Mouse (Mus musculus): ENCODE results near the gene Dus1l.
"Not testable (repeated sequence)": the region's sequence is repeated elsewhere in the genome, so short reads cannot be mapped to it uniquely, and the experiment has no call there.

Dus1l gene

DNA sequence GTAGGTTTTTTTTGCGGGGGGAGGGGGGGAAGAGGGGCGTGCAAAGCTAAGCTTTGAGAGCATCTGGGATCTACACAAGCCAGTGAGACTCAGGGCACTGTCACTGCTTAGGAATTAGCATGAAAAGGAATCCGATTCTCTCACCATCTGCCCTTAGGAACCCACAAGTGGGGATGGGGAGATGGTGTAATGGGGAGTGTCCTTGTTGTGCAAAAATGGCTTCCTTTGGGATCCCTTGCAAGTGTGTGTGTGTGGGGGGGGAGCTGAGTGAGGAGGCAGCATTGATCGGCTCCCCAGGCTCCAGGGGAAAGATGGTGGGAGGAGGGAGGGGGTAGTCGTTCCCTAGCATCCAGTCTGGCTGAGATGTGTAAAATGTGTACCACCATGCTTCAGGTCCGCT lies 19.1 kb downstream of the Dus1l start:
- CTCF ChIA-PET, result interaction anchor here (2.1 kb wide), 1 partner anchor 56 kb away, joined by 6 read pairs; the partner anchor contains the start of gene Rac3

DNA sequence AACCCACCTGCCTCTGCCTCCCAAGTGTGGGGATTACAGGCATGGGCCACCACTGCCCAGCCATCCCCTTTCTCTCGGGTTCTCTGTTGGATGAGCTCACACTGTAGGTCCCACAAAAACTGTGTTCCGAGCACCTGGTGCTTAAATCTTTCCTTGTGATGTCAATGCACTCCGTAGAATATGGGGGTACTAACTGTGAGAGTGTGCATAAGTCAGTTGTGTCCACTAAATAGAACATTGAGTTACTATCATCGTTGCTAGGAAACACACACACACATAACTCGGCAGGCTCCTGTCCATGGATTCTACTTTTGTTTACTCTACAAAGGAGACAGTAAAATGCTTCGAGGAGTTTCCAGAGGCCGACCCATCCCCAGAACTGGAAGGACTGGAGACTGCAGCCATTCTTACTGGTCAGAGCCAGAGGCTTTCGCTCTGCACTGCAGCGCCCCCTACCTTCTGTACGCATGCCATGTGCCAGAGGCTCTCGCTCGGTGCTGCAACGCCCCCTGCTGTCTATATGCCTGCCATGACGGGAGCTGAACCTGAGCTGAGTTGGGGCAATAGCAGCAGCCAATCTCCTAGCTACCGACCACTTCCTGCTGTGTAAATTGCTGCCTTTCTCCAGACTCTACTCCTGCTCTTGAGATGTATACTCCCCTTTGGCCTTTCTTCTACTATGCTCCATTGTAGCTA lies 20.3 kb downstream of the Dus1l start:
- CTCF ChIA-PET, result interaction anchor here (0.5 to 2.1 kb wide), 2 partner anchors 55 to 422 kb away, joined by 3 to 6 read pairs; partner anchors contain the start of gene Rac3

DNA sequence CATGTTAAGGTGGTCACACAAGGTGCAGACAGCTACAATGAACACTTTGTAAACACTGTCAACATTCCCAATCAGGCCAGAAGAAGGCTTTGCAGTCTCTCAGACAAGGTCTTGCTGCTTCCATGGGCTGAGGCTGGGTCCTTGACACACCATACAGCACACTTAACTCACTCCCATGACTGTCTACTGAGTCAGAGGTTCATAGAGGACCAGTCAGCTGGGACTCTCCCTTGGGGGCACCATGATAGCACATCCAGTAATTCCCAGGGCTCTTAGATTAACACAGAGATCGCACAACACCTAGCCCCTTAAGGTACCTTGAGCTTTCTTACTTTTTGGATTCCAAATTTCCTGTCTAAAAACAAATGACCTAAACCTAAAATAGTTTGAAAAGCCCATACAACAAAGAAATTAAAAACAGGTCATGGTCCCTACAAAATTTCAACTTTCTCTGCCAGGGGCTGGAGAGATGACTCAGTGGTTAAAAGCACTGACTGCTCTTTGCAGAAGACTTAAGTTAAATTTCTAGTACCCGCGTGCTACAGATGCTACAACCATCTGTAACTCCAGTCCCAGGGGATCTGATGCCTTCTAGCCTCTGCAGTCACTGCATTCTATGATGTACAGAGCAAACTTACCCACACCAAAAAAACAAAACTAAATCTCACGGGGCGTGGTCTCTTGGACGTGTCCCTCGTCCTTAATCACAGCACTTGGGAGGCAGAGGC lies 22.6 kb downstream of the Dus1l start:
- CTCF ChIA-PET, result interaction anchor here (0.7 to 0.8 kb wide), 2 partner anchors 53 to 700 kb away, joined by 3 to 4 read pairs; no protein-coding TSS in a partner anchor

DNA sequence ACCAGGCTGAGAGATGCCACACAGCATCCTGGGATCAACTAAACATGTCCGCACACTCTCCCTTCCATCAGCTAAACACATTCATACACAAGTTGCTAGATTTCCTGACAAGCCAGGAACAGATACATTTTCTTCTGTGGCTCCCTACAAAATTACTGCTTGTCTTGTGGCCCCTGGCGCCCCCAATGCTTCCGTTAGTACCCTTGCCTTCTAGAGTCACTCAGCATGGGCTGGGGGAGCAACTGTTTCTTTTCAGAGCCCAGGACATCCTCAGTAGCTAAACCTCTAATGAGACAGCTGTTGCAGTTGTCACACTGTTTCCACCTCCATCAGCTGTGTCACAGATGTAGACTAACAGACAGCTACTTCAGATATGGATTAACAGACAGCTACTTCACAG lies 23.5 kb downstream of the Dus1l start:
- CTCF ChIA-PET, result interaction anchor here (0.8 kb wide), 1 partner anchor 52 kb away, joined by 3 read pairs; no protein-coding TSS in a partner anchor

DNA sequence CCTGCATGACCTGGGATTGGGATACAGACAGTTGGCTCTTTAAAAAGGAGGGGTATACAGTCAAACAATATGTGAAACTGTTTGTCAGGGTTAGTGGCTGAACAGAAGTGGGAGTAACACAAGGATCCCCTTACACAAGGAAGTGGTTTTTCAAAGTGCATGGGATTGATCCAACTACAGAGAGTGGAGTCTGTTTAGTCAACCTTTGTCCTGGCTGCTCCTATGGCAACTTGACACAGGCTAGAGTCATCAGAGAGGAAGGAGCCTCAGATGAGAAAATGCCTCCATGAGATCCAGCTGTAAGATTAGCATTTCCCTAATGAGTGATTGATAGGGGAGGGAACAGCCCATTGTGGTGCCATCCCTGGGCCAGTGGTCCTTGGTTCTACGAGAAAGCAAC lies 28.0 kb downstream of the Dus1l start:
- CTCF ChIA-PET, result no interaction called here

DNA sequence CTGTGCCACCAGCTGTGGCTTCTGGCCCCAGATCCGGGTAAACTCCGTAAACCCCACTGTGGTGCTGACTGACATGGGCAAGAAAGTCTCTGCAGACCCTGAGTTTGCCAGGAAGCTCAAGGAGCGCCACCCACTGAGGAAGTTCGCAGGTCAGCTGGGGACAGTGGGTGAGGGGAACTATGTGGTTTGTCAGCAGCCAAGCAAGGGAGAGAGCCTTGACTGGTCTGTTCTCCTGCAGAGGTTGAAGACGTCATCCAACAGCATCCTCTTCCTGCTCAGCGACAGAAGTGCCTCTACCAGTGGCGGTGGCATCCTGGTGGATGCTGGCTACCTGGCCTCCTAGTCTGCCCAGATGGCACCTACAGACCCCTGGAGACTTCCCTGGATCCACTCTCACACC lies 29.2 kb downstream of the Dus1l start:
- CTCF ChIA-PET, result not testable (repeated sequence)

DNA sequence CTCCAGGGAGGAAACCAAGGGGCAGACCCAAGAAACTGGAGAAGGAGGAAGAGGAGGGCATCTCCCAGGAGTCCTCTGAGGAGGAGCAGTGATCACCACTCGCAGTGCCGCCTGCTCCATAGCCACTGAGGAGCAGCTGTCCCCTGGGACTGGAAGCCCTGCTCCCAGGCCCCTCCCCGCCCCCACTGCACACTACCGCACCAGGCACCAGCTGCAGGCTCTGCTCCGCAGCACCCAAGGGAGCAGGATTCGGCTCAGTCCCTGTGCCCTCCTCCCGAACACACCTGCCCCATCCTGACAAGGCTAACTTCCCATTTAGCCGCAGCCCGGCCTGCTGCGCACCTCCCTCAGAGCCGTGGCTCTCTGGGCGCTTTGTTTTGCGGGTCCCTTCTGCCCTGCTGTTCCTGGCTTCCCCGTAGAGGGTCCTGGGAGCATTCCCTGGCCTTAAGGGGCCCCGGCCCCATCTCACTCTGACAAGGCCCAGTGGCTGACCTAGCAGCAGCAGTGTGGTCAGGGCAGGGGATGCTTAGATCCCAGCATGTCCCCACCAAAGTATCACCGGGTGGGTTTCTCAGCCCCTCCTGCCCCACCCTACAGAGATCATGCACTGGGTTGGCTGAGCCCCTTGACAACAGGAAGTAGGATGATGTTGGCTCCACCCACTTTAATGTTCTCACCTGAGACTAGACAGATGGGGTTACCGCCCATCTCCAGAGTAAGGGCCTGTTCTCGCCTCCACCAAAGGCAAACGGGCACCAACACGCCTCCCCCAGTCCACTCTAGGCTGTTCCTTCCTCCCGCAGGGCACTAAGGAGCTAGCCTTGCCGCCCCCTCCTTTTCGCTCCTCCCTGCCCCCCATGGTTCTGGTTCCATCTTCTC lies 32.8 kb downstream of the Dus1l start:
- CTCF ChIA-PET, result not testable (repeated sequence)

DNA sequence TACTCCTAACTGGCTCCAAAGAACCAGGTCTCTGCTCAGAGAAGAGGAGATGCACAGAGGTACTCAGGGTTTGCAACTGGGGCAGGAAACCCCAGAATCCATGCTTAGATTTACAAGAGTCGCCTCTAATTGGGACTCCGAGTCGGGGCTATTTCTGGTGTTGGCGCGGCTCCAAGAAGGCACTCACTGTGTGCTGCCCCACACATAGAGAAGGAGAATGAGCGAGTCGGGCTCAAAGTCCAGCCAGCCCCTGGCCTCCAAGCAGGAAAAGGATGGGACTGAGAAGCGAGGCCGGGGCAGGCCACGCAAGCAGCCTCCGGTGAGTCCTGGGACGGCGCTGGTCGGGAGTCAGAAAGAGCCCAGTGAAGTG lies 33.5 kb downstream of the Dus1l start, which contains the start of gene Hmga1b:
Gene Hmga1b (plus strand): TSS at position 123 of the 370 bp plus-strand sequence.
- CTCF ChIA-PET, result not testable (repeated sequence)

DNA sequence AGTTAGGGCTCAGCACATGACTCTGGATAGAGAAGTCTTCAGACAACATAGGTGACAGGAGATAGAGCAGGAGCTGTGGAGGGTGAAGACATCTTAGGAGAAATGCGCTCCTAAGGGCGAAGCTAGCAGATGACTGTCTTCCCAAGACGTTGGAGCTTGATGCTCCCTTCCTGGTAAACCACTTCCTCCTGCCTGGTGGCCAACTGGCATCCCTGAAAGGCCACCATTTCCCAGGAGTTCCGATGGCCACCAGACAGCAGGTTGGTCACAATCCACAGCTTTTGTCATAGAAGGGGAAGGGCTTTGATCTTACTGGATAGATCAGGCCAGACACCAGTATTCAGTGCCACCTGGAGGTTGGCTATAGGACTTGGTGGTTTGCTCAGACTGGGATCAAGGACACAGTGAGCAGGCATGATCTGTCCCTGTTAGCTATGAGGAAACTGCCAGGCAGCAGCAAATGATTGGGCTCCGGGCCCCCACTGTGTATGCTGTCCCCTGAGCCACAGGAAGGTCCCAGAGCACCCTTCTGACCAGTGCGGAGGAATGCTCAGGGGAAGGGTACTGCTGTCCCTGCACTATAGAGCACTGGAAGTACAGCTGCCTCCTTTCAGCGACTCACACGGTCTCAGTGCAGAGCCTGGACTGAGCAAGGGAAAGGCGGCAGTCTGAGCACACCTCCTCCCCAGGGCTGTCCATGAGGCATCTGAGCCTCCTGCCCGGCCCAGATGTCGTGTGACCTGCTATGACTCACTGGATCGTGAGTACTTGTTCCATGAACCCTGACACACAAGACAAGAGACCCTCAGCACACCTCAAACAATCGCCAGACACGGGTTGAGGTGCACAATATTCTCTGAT lies 34.2 kb downstream of the Dus1l start:
- CTCF ChIA-PET, result no interaction called here

DNA sequence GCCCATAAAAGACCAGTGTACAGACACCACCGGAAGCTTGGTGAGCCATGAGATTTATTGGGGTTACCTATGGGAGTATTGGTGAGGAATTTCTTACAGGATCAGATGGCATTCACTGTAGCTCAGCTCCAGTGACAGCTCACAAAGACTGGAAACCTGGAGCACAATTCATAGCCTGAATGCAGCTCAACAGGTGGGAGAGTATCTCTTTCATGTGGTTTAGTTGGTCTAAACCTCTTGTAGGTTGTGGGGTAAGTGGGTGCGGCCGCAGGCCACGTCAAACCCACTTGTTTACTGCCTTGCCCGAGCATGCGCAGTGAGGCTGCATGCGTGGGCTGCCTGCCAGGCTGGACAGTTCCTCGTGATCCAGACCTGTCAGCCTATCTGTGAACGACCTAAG lies 36.0 kb downstream of the Dus1l start:
- CTCF ChIA-PET, result no interaction called here

DNA sequence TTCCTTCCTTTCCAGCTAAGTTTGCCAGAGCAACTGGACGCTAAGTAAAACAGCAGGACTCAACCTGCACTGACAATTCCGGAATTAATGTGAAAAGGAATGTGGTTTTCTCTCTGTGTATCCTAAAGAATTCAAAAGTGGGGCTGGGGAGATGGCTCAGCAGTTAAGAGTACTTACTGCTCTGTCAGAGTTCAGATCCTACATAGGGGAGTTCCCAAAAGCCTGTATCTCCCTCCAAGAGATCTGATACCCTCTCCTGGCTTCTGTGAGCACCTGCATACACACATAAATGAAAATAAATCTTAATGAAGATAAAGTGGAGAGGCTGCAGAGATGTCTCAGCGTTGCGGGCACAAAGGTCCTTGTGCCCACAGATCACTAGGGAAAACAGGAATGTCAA lies 44.6 kb downstream of the Dus1l start:
- CTCF ChIA-PET, result interaction anchor here (1.7 kb wide), 1 partner anchor 31 kb away, joined by 8 read pairs; no protein-coding TSS in a partner anchor

DNA sequence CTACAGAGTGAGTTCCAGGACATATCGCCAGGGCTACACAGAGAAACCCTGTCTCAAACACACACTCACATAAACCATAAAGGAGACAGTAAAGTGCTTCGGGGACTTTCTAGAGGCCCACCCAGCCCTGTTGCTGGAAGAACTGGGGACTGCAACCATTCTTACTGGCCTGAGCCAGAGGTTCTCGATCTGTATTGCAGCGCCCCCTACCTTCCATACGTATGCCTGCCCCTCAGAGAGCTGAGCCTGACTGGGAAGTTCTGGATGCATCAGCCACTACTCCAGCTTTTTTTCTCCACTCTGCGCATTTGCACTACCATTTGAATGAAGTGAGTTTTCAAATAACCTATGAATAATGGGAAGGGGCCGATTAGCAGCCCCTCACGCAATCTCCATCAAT lies 46.8 kb downstream of the Dus1l start:
- CTCF ChIA-PET, result interaction anchor here (0.5 to 0.7 kb wide), 2 partner anchors 28 to 438 kb away, joined by 4 to 5 read pairs; partner anchors contain the start of gene Rac3

DNA sequence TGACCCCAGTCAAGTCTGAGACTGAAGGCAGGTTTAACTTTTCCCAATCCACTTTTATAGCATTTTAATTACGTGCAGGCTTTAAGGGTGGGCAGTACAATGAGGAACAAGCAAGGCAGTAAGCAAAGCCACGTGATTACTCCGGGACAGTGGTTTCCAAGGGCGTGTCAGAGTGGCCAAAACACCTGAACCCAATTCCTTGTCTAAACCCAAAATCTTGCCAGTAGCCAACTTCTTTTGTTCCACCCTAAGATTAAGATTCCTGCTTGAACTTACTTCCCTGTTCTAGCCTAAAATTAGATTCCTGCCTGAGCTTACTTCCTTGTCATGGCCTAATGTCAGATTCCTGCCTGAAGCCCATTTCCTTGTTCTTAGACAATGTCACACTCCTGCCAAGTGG lies 48.2 kb downstream of the Dus1l start:
- CTCF ChIA-PET, result no interaction called here

DNA sequence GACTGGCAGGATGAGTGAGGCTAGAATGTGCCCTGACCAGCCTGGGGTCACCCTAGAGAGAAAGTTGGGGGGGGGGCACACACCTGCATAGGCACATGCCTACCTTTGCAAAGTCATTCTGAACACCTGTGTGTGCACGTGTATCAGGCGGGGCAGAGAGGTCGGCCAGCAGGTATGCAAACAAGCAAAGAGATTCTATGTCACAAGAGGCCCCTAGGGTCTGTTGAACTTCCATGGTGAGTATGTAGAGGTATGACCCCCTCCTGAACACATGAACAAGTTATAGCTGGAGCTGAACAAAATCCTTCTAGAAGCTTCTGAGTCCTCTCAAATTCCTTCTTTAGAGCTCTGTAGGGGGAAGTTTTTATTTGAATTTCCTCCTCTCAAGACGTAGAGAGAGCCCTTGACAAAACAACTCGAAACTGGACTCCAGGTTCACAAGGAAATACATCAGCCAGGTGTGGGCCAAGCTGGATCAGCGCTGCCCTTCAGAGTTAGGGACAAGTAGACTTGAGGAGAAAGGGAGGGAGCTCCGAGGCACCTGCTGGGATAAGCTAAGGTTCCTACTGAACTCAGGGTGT lies 52.0 kb downstream of the Dus1l start:
- CTCF ChIA-PET, result no interaction called here

DNA sequence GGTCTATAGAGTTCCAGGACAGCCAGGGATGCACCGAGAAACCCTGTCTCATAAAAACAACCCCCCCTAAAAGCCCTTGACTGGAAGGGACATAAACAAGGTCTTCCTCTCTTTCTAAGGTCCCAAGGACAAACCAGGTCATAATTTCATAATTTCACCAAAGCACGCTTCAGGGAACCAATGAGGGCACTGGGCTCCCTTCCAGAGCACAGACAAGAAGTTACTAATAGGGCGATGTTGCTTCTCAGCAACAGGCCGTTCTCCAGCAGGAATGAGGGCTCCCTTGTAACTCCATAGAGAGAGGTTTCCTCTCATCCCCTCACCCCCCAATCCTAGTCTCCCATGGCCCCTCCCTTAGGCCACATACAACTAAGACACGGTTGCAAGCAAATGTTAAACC lies 55.2 kb downstream of the Dus1l start:
- CTCF ChIA-PET, result no interaction called here

All from spleen, embryonic (tissue).